Mouse (Mus musculus): ENCODE measurements around the gene Epha3.

GRCm38 (mm10) chr16:63689371-63689770, 174.6 kb downstream of the Epha3 start:
- TF ChIP-seq EP300 (IDR thresholded peaks at IDR 0.05; ENCODE audit: low read depth) = no peak
- no peak for TF ChIP-seq CTCF (IDR thresholded peaks at IDR 0.05; ENCODE audit: low read depth)

Data from liver, postnatal 0 days (tissue).